Mouse (Mus musculus) fat pad, adult 2 months (tissue): ENCODE data around the gene Pccb.

Experiments used
- DNase-seq: peaks from one replicate; pipeline ENCODE4 v3.0.0-alpha.2; 2011; ENCODE audit warnings: low read depth, low spot score; ENCODE audit errors: extremely low read depth

The Pccb gene

GRCm38 (mm10) chr9:101045710-101046338, 11.1 kb upstream of the Pccb start:
- no peak for DNase-seq

- no peak for DNase-seq
Observed at GRCm38 (mm10) chr9:101042249-101042648, 7.6 kb upstream of the Pccb start.

GRCm38 (mm10) chr9:101041508-101041907, 6.8 kb upstream of the Pccb start:
- DNase-seq = no peak

GRCm38 (mm10) chr9:101038634-101039033, 3.9 kb upstream of the Pccb start:
- no peak for DNase-seq

GRCm38 (mm10) chr9:101037396-101037795, 2.7 kb upstream of the Pccb start:
- no peak for DNase-seq

- no peak for DNase-seq
Observed at GRCm38 (mm10) chr9:101036876-101037275, 2.2 kb upstream of the Pccb start.

GRCm38 (mm10) chr9:101035836-101036596, 1.3 kb upstream of the Pccb start:
- DNase-seq = no peak

GRCm38 (mm10) chr9:101033761-101034447, 794 bp downstream of the Pccb start:
- DNase-seq = no peak

GRCm38 (mm10) chr9:101018768-101019167, 15.9 kb downstream of the Pccb start:
- DNase-seq = no peak

- DNase-seq = no peak
Observed at GRCm38 (mm10) chr9:101017734-101018516, 16.8 kb downstream of the Pccb start.

GRCm38 (mm10) chr9:101015324-101015723, 19.4 kb downstream of the Pccb start:
- no peak for DNase-seq

GRCm38 (mm10) chr9:101012433-101012832, 22.3 kb downstream of the Pccb start:
- no peak for DNase-seq

GRCm38 (mm10) chr9:101005866-101006265, 28.8 kb downstream of the Pccb start:
- no peak for DNase-seq

GRCm38 (mm10) chr9:101003302-101003701, 31.4 kb downstream of the Pccb start:
- no peak for DNase-seq

- no peak for DNase-seq
Observed at GRCm38 (mm10) chr9:101002841-101003240, 31.9 kb downstream of the Pccb start.

- no peak for DNase-seq
Observed at GRCm38 (mm10) chr9:101002053-101002452, 32.6 kb downstream of the Pccb start.

GRCm38 (mm10) chr9:100997138-100997537, 37.6 kb downstream of the Pccb start:
- DNase-seq = no peak

- no peak for DNase-seq
Observed at GRCm38 (mm10) chr9:100993937-100994336, 40.8 kb downstream of the Pccb start.

GRCm38 (mm10) chr9:100992191-100992590, 42.5 kb downstream of the Pccb start:
- no peak for DNase-seq

GRCm38 (mm10) chr9:100991321-100991720, 43.4 kb downstream of the Pccb start:
- no peak for DNase-seq

GRCm38 (mm10) chr9:100990609-100991008, 44.1 kb downstream of the Pccb start:
- DNase-seq = no peak
